Mouse (Mus musculus) liver, postnatal 0 days (tissue): Measurements from ENCODE around the gene Rab43. TPM values are rescaled to one million over a fixed set of nuclear protein-coding genes. Genes with fewer than 3 reads are reported as not detected.
A peak's percentile ranks its signal among the peaks of the same experiment; 100 is the strongest.

Experiments
- ATAC-seq: fragments of 200-750 bp; cut with Nextera tagmentation; 2 replicates; pipeline ENCODE4 v1.8.0; 2017; ENCODE audit warnings: mild to moderate bottlenecking, moderate library complexity
- DNase-seq: peaks from one replicate; pipeline ENCODE4 v3.0.0-alpha.2; 2016
- H3K27ac ChIP-seq: fragments of 300-500 bp; sonication (generic); 2 replicates; pipeline ENCODE4 v1.5.1; 2014; ENCODE audit warnings: antibody characterized with exemption, moderate library complexity, mild to moderate bottlenecking, low read depth
- H3K27me3 ChIP-seq: fragments of 300-500 bp; sonication (generic); 2 replicates; pipeline ENCODE4 v1.6.1; 2014; ENCODE audit warnings: low read length, control low read depth, mixed read lengths; ENCODE audit not compliant: insufficient read depth
- H3K36me3 ChIP-seq: fragments of 300-500 bp; sonication (generic); replicated peaks from 2 replicates; pipeline ENCODE4 v1.6.1; 2014; ENCODE audit warnings: mild to moderate bottlenecking, control low read depth, low read length, moderate library complexity, mixed read lengths; ENCODE audit not compliant: insufficient read depth
- H3K4me1 ChIP-seq: fragments of 300-500 bp; sonication (generic); 2 replicates; pipeline ENCODE4 v1.6.1; 2014; ENCODE audit warnings: antibody characterized with exemption, mild to moderate bottlenecking, control low read depth; ENCODE audit not compliant: insufficient read depth
- H3K4me2 ChIP-seq: fragments of 300-500 bp; sonication (generic); 2 replicates; pipeline ENCODE4 v1.6.1; 2014; ENCODE audit warnings: low read depth, mild to moderate bottlenecking, low read length, moderate library complexity, mixed read lengths
- H3K4me3 ChIP-seq: fragments of 300-500 bp; sonication (generic); 2 replicates; pipeline ENCODE4 v1.5.1; 2014; ENCODE audit warnings: low read depth, low read length
- H3K9ac ChIP-seq: fragments of 300-500 bp; sonication (generic); replicated peaks from 2 replicates; pipeline ENCODE4 v1.6.1; 2014; ENCODE audit warnings: mild to moderate bottlenecking, moderate library complexity
- H3K9me3 ChIP-seq: fragments of 300-500 bp; sonication (generic); 2 replicates; pipeline ENCODE4 v1.6.1; 2016; ENCODE audit warnings: mild to moderate bottlenecking, control low read depth, low read length, mixed read lengths
- CTCF ChIP-seq: sonication (generic); IDR thresholded peaks from 2 replicates; pipeline ENCODE4 v1.5.1; 2016; ENCODE audit warnings: antibody characterized with exemption, low read depth
- EP300 ChIP-seq: IDR thresholded peaks from 2 replicates; pipeline ENCODE4 v1.6.1; 2016; ENCODE audit warnings: antibody characterized with exemption, low read depth, mild to moderate bottlenecking
- WGBS: fragments of 180-500 bp; shearing (Covaris S2); extraction: QIAGEN DNeasy Blood & Tissue Kit; methylation state at CpG from one replicate; pipeline ENCODE4 v1.1.7; 2014; ENCODE audit not compliant: insufficient replicate concordance; 5-methylcytosine and 5-hydroxymethylcytosine counted together
- polyA plus RNA-seq: library from polyadenylated mRNA; unstranded; fragments of >200 nt; fragmentation: Nextera tagmentation; extraction: Ambion mirVana; gene quantifications from 2 replicates; pipeline ENCODE4 v1.2.1, GENCODE M21; 2015

Gene Rab43
- polyA plus RNA-seq, 1 experiment from 2014 or later, result 44.4 TPM

DNA sequence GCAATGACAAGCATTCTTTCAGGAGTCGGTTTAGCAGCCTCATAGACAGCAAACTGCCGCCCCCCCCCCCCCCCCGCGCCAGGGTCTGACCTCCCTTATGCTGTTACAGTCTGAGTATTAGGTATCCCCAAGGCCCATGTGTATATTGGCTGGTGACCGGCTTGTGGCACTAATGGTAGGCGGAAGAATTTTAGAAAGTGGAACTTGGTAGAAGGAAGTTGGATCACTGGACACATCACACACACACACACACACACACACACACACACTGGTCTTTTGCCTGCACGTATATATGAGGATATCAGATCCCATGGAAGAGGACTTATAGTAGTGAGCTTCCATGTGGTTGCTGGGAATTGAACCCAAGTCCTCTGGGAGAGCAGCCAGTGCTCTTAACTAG is 9.5 kb downstream of the Rab43 start:
- WGBS, result 84% methylated on average over 7 of the region's 7 CpGs
- DNase-seq (no peak), ATAC-seq (no peak)
- TF ChIP-seq EP300, result no peak
- no peak for TF ChIP-seq CTCF
- Histone ChIP-seq H3K27me3 (no peaks in the 10 kb centered on the region), H3K4me3 (no peak overlapping the region), H3K4me1 (peaks cover 45% of the 10 kb centered on the region), H3K4me2 (no peak overlapping the region), H3K9me3 (no peaks in the 10 kb centered on the region), H3K27ac (no peak overlapping the region), H3K36me3 (peaks cover 55% of the 10 kb centered on the region), H3K9ac (no peak overlapping the region)

DNA sequence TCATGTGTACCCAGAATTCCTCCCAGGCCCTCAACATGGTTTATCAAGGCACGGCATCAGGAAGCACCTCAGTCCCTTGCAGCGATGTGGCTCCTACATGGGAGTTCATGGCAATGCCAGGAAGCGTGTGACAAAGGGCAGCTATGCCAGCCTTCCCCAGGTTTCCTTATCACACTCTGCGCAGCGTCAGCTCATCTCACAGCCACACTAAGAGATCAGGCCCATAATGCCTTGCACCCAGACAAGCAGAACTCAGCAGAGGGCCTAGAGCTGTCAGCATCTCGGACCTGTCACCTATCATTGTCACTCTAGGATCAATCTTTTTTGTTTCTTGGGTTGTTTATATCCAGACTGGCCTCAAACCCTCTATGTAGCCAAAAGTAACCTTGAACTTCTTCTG is 12.4 kb downstream of the Rab43 start:
- peak; percentile 24 for DNase-seq
- peak; percentile 29; the same call in 1 of the 2 replicates for ATAC-seq
- H3K27me3 ChIP-seq, result no peaks in the 10 kb centered on the region
- TF ChIP-seq CTCF, result no peak
- TF ChIP-seq EP300, result no peak
- WGBS, result 64% methylated on average over 6 of the region's 6 CpGs
- no peaks in the 10 kb centered on the region for H3K9me3 ChIP-seq
- no peak overlapping the region for H3K4me3 ChIP-seq
- no peak overlapping the region for H3K9ac ChIP-seq
- no peak overlapping the region; the same call in 1 of the 2 replicates for H3K4me2 ChIP-seq
- peaks cover 43% of the 10 kb centered on the region for H3K4me1 ChIP-seq
- no peak overlapping the region for H3K27ac ChIP-seq
- H3K36me3 ChIP-seq, result peaks cover 49% of the 10 kb centered on the region

DNA sequence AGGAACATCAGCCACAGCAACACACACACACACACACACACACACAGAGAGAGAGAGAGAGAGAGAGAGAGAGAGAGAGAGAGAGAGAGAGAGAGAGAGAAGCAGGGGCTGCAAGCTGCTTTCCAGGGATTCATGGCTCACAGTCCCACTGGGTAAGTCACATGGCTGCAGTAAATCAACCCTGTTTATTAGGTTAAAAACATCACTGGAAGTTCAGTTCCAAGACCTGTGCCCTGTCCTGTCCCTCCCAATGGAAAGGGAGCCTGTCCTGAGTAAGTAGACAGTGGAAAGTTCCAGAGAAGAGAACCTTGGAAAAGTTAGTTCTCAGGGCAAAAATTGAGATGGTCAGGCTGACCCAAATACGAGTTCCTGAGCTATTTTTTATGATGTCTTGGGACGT is 14.6 kb downstream of the Rab43 start:
- H3K4me2 ChIP-seq, result no peak overlapping the region
- no peaks in the 10 kb centered on the region for H3K27me3 ChIP-seq
- no peak overlapping the region for H3K4me3 ChIP-seq
- peaks cover 55% of the 10 kb centered on the region for H3K36me3 ChIP-seq
- peaks cover 43% of the 10 kb centered on the region for H3K4me1 ChIP-seq
- H3K27ac ChIP-seq, result no peak overlapping the region
- H3K9ac ChIP-seq, result no peak overlapping the region
- DNase-seq (no peak), ATAC-seq (no peak)
- TF ChIP-seq EP300 (no peak), CTCF (no peak)
- H3K9me3 ChIP-seq, result no peaks in the 10 kb centered on the region
- 53% methylated on average over 2 of the region's 2 CpGs for WGBS

DNA sequence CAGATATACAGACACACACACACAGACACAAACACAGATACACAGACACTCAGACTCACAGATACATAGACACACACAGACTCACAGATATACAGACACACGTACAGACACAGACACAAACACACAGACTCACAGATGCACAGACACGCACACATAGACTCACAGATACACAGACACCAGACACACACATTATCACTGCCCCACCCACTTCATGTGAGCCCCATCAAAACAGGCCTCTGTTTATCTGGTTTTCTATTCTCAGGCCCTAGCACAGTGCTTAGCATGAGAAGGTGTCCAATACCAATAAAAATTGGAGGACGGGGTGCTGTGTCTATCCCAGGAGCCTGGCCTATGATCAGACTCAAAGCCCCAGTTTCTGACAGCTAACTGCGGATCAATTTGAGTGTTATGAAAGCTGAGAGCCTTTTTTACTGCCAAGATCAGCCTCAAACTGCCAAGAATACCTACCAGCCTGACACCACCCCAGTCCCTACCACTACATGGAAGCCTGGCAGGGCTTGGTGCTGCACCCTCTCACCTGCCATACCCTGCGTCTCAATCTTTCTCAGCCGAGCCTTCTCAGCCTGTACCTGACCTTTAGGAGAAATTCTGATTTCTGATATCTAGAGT is 15.6 kb downstream of the Rab43 start:
- H3K4me1 ChIP-seq, result peaks cover 50% of the 10 kb centered on the region
- peak; percentile 62 for ATAC-seq
- WGBS, result 70% methylated on average over 6 of the region's 6 CpGs
- peaks cover 54% of the 10 kb centered on the region for H3K36me3 ChIP-seq
- peak; percentile 20 for DNase-seq
- peak overlapping the region; percentile 31; the same call in 1 of the 2 replicates for H3K27ac ChIP-seq
- H3K4me2 ChIP-seq, result peak overlapping the region; percentile 47
- no peak overlapping the region for H3K9ac ChIP-seq
- no peaks in the 10 kb centered on the region for H3K9me3 ChIP-seq
- H3K4me3 ChIP-seq, result no peak overlapping the region
- H3K27me3 ChIP-seq, result no peaks in the 10 kb centered on the region
- TF ChIP-seq EP300 (no peak), CTCF (no peak)

DNA sequence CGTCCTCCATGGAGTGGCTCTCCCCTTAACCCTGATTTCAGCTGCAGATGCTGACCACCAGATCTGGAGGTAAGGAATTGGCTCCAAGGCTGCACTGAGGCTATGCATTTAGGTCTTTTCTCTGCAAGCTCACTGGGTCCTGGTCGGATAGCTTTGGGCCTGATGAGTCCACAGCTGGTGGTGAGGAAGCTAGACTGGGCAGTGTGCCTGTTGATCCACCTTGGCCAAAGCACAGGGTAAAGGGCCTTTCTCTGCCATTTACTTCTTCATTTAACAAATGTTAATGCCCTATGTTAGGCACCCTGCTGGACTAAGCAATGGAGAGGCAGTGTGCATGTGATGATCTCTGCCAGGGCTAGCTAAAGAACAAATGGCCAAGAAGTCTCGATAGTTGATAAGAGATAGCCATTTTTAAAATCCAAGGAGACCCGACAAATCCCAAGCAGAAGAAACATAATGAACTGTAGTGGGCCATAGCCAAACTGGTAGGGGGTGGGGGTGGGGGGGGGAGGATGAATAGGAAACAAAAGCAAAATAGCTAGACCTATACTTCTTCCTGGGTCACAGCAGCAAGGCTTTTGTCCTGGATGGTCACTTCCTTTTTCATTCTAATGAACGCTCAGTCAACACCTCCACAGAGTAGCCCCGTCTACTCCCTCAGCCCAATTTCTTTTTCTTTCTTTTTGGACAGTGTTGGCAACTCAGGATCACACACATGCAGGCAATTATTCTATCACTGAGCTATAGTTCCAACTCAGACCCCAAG is 16.4 kb downstream of the Rab43 start:
- no peak for TF ChIP-seq EP300
- H3K9me3 ChIP-seq, result no peaks in the 10 kb centered on the region
- H3K4me2 ChIP-seq, result 0 out of 2 replicates have a peak overlapping the region, but pooled peaks have one; percentile 47
- H3K36me3 ChIP-seq, result peaks cover 52% of the 10 kb centered on the region
- peak overlapping the region; percentile 31; the same call in 1 of the 2 replicates for H3K27ac ChIP-seq
- peaks cover 53% of the 10 kb centered on the region for H3K4me1 ChIP-seq
- no peak overlapping the region for H3K4me3 ChIP-seq
- ATAC-seq, result no peak
- H3K9ac ChIP-seq, result no peak overlapping the region
- no peak for DNase-seq
- no peaks in the 10 kb centered on the region for H3K27me3 ChIP-seq
- WGBS, result 82% methylated on average over 6 of the region's 6 CpGs

DNA sequence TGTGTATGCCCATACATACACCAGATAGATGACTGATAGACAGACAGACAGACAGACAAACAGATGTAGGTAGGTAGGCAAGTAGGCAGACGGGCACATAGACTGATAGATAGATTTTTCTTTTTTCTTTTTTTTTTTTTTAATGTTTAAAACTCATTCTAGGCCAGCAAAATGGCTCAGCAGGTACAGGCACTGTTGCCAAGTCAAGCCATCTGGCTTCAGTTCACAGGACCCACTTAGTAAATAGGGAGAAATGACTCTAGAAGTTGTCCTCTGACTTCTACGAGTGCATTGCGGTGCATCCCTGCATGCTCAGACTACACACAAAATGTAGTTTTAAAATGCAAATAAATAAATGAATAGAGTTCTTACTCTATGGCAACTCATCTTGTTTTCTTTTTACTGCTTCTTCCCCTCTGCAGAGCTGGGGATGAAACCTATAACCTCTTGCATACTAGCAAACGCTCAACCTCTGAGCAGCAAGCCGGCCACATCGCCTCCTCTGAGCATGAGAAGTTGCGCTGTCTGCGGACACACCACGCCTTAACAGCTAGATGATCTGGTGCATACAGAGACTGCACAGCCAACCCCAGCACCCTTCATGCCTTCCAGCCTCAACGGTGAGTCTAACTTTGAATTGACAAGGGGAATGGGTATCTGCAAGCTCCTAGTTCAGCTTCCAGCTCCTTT is 18.0 kb downstream of the Rab43 start:
- 89% methylated on average over 10 of the region's 10 CpGs for WGBS
- Histone ChIP-seq H3K4me3 (no peak overlapping the region), H3K9me3 (no peaks in the 10 kb centered on the region), H3K27me3 (no peaks in the 10 kb centered on the region), H3K36me3 (peaks cover 57% of the 10 kb centered on the region), H3K4me1 (peaks cover 59% of the 10 kb centered on the region), H3K4me2 (no peak overlapping the region), H3K9ac (no peak overlapping the region), H3K27ac (no peak overlapping the region)
- TF ChIP-seq EP300, result no peak
- no peak for TF ChIP-seq CTCF
- ATAC-seq (no peak), DNase-seq (no peak)
